Mouse (Mus musculus) heart, embryonic 12.5 days (tissue): ENCODE results near the gene Med16. TPM values are rescaled to one million over a fixed set of nuclear protein-coding genes. Genes with fewer than 3 reads are reported as not detected.

Experiments used
- ATAC-seq: fragments of 200-750 bp; cut with Nextera tagmentation; 2 replicates; pipeline ENCODE4 v1.8.0; 2017; ENCODE audit warnings: moderate TSS enrichment, moderate library complexity; ENCODE audit not compliant: insufficient number of reproducible peaks, low FRiP score
- H3K27ac ChIP-seq: fragments of 300-500 bp; sonication (generic); 2 replicates; pipeline ENCODE4 v1.5.1; 2016; ENCODE audit warnings: mild to moderate bottlenecking, moderate library complexity; ENCODE audit not compliant: poor library complexity, severe bottlenecking
- H3K27me3 ChIP-seq: fragments of 300-500 bp; sonication (generic); replicated peaks from 2 replicates; pipeline ENCODE4 v1.6.1; 2016; ENCODE audit warnings: mild to moderate bottlenecking, moderate library complexity
- H3K36me3 ChIP-seq: fragments of 300-500 bp; sonication (generic); 2 replicates; pipeline ENCODE4 v1.6.1; 2016; ENCODE audit warnings: mild to moderate bottlenecking, moderate library complexity
- H3K4me1 ChIP-seq: fragments of 300-500 bp; sonication (generic); replicated peaks from 2 replicates; pipeline ENCODE4 v1.6.1; 2016; ENCODE audit warnings: mild to moderate bottlenecking
- H3K4me2 ChIP-seq: fragments of 300-500 bp; sonication (generic); 2 replicates; pipeline ENCODE4 v1.6.1; 2016; ENCODE audit warnings: mild to moderate bottlenecking, moderate library complexity
- H3K4me3 ChIP-seq: fragments of 300-500 bp; sonication (generic); 2 replicates; pipeline ENCODE4 v1.5.1; 2016; ENCODE audit warnings: mild to moderate bottlenecking
- H3K9ac ChIP-seq: fragments of 300-500 bp; sonication (generic); 2 replicates; pipeline ENCODE4 v1.6.1; 2016; ENCODE audit warnings: mild to moderate bottlenecking, moderate library complexity
- H3K9me3 ChIP-seq: fragments of 300-500 bp; sonication (generic); replicated peaks from 2 replicates; pipeline ENCODE4 v1.6.1; 2016; ENCODE audit warnings: mild to moderate bottlenecking, moderate library complexity
- WGBS: fragments of 180-500 bp; shearing (Covaris S2); methylation state at CpG from one replicate; pipeline ENCODE4 v1.1.7; 2016; 5-methylcytosine and 5-hydroxymethylcytosine counted together
- microRNA-seq: library from miRNA; unstranded; fragments of <30 nt; microRNA quantifications from one replicate; pipeline ENCODE4, GENCODE M21; 2017
- polyA plus RNA-seq: library from polyadenylated mRNA; unstranded; fragments of >200 nt; fragmentation: Nextera tagmentation; extraction: Ambion mirVana; gene quantifications from 2 replicates; pipeline ENCODE4 v1.2.1, GENCODE M21; 2016

The Med16 gene
- polyA plus RNA-seq, 1 experiment from 2014 or later = 48.3 TPM

- no peak for ATAC-seq
- WGBS = 71% methylated on average over 8 of the region's 8 CpGs
- no peak overlapping the region for H3K4me3 ChIP-seq
- no peaks in the 10 kb centered on the region for H3K36me3 ChIP-seq
- peaks cover 42% of the 10 kb centered on the region for H3K4me1 ChIP-seq
- H3K27ac ChIP-seq = no peak overlapping the region
- H3K4me2 ChIP-seq = no peak overlapping the region
- no peaks in the 10 kb centered on the region for H3K27me3 ChIP-seq
- H3K9ac ChIP-seq = no peak overlapping the region
- no peaks in the 10 kb centered on the region for H3K9me3 ChIP-seq
Measured at GRCm38 (mm10) chr10:79849941-79850628, 58.6 kb downstream of the Med16 start.

DNA sequence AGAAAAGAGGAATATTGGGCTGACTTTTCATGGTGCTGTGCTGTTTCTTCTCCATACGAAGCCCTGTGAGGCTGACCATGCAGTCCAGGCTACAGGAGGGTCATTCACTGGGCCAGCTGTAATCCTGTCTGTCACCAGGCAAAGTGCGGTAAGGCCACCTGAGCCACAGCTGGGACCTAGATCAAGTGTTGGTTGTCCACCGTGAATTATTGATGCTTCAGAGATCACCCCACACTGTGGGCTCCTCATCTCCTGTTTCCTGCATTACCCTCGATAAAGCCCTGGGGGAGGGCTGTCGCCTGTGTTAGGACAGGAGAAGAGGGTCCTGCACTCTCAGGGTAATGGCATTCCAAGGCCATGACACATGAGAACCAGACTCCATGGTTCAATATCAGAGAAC, 62.2 kb downstream of the Med16 start:
- whole genome bisulfite sequencing = 45% methylated on average over 5 of the region's 5 CpGs
- Histone ChIP-seq H3K9ac (no peak overlapping the region), H3K4me2 (no peak overlapping the region)

More for the DNA sequence above, 62.2 kb downstream of the Med16 start:
- ATAC-seq = no peak
- H3K9me3 ChIP-seq = no peaks in the 10 kb centered on the region
- H3K4me3 ChIP-seq = no peak overlapping the region
- no peak overlapping the region for H3K27ac ChIP-seq
- H3K4me1 ChIP-seq = peaks cover 51% of the 10 kb centered on the region
- no peaks in the 10 kb centered on the region for H3K36me3 ChIP-seq
- H3K27me3 ChIP-seq = no peaks in the 10 kb centered on the region

Small RNAs within 50 kb of the gene (microRNA-seq; reads per million reads assigned to microRNA genes)
- gene Mir6910 = not detected

Other genes with a start within 250 kb of the Med16 start
- gene Madcam1, start 244.4 kb downstream of the Med16 start, polyA plus RNA-seq = 0.23 and 1.0 TPM in 2 replicates
- gene Tpgs1, start 239.6 kb downstream of the Med16 start, polyA plus RNA-seq = 41.9 and 46.0 TPM in 2 replicates
- gene Cdc34, start 226.7 kb downstream of the Med16 start, polyA plus RNA-seq = 151 and 152 TPM in 2 replicates
- 0.78 and 0.83 TPM in 2 replicates for gene Gzmm, start 219.9 kb downstream of the Med16 start, polyA plus RNA-seq
- gene Bsg, start 204.4 kb downstream of the Med16 start, polyA plus RNA-seq = 1,289 and 1,310 TPM in 2 replicates
- gene Hcn2, start 192.3 kb downstream of the Med16 start, polyA plus RNA-seq = not detected in 2 replicates
- gene Polrmt, start 162.3 kb downstream of the Med16 start, polyA plus RNA-seq = 35.4 and 35.9 TPM in 2 replicates
- 0.22 and 0.38 TPM in 2 replicates for gene Fgf22, start 153.8 kb downstream of the Med16 start, polyA plus RNA-seq
- 78.7 and 78.9 TPM in 2 replicates for gene Rnf126, start 142.0 kb downstream of the Med16 start, polyA plus RNA-seq
- 21.1 and 21.9 TPM in 2 replicates for gene Fstl3, start 131.7 kb downstream of the Med16 start, polyA plus RNA-seq
- gene Prss57, start 118.0 kb downstream of the Med16 start, polyA plus RNA-seq = 0.24 TPM in 1 of 2 replicates, not detected in the other
- 72.4 and 80.8 TPM in 2 replicates for gene Palm, start 115.4 kb downstream of the Med16 start, polyA plus RNA-seq
- 0.40 and 0.60 TPM in 2 replicates for gene Misp, start 87.9 kb downstream of the Med16 start, polyA plus RNA-seq
- gene Ptbp1, start 54.5 kb downstream of the Med16 start, polyA plus RNA-seq = 139 and 142 TPM in 2 replicates
- 1.8 and 2.0 TPM in 2 replicates for gene Prtn3, start 34.4 kb downstream of the Med16 start, polyA plus RNA-seq
- gene Plppr3, start 34.3 kb downstream of the Med16 start, polyA plus RNA-seq = 14.2 and 15.5 TPM in 2 replicates
- gene Elane, start 22.7 kb downstream of the Med16 start, polyA plus RNA-seq = 0.47 TPM in 1 of 2 replicates, not detected in the other
- gene Cfd, start 18.1 kb downstream of the Med16 start, polyA plus RNA-seq = not detected in 2 replicates
- 16.8 and 19.3 TPM in 2 replicates for gene Gm26602, start 1.9 kb upstream of the Med16 start, polyA plus RNA-seq
- 0.45 and 0.55 TPM in 2 replicates for gene Kiss1r, start 8.0 kb upstream of the Med16 start, polyA plus RNA-seq
- gene R3hdm4, start 12.3 kb upstream of the Med16 start, polyA plus RNA-seq = 92.8 and 97.3 TPM in 2 replicates
- gene Arid3a, start 18.1 kb upstream of the Med16 start, polyA plus RNA-seq = 6.3 and 8.3 TPM in 2 replicates
- 78.8 and 89.6 TPM in 2 replicates for gene Wdr18, start 51.2 kb upstream of the Med16 start, polyA plus RNA-seq
- 0.12 and 0.29 TPM in 2 replicates for gene Grin3b, start 61.8 kb upstream of the Med16 start, polyA plus RNA-seq
- gene Tmem259, start 75.4 kb upstream of the Med16 start, polyA plus RNA-seq = 20.8 and 20.9 TPM in 2 replicates
- 302 and 307 TPM in 2 replicates for gene Cnn2, start 79.7 kb upstream of the Med16 start, polyA plus RNA-seq
- 4.5 and 5.1 TPM in 2 replicates for gene Abca7, start 87.6 kb upstream of the Med16 start, polyA plus RNA-seq
- 7.5 and 8.5 TPM in 2 replicates for gene Arhgap45, start 107.7 kb upstream of the Med16 start, polyA plus RNA-seq
- 132 and 135 TPM in 2 replicates for gene Polr2e, start 130.9 kb upstream of the Med16 start, polyA plus RNA-seq
- 677 and 717 TPM in 2 replicates for gene Gpx4, start 138.2 kb upstream of the Med16 start, polyA plus RNA-seq
- gene Sbno2, start 196.6 kb upstream of the Med16 start, polyA plus RNA-seq = 13.0 and 14.6 TPM in 2 replicates
- gene Stk11, start 206.9 kb upstream of the Med16 start, polyA plus RNA-seq = 10.8 and 13.8 TPM in 2 replicates
- gene Atp5d, start 229.7 kb upstream of the Med16 start, polyA plus RNA-seq = 827 and 861 TPM in 2 replicates
- 1.7 and 3.6 TPM in 2 replicates for gene Cbarp, start 231.9 kb upstream of the Med16 start, polyA plus RNA-seq
- 25.9 and 28.9 TPM in 2 replicates for gene Midn, start 239.3 kb upstream of the Med16 start, polyA plus RNA-seq